Mouse (Mus musculus) cortical plate, adult 2 months (tissue): ENCODE data around the gene Sacs.

ENCODE experiments used
- CTCF ChIP-seq: fragments of 200-500 bp; IDR thresholded peaks from 2 replicates; pipeline ENCODE4 v1.5.1; 2011; ENCODE audit warnings: mild to moderate bottlenecking, control low read depth, low read length; ENCODE audit not compliant: insufficient read depth; ENCODE audit errors: extremely low read depth
- POLR2A ChIP-seq: fragments of 200-500 bp; IDR thresholded peaks from 2 replicates; pipeline ENCODE4 v1.6.1; 2011; ENCODE audit warnings: mild to moderate bottlenecking, low read length, control low read depth; ENCODE audit not compliant: insufficient read depth; ENCODE audit errors: extremely low read depth

DNA sequence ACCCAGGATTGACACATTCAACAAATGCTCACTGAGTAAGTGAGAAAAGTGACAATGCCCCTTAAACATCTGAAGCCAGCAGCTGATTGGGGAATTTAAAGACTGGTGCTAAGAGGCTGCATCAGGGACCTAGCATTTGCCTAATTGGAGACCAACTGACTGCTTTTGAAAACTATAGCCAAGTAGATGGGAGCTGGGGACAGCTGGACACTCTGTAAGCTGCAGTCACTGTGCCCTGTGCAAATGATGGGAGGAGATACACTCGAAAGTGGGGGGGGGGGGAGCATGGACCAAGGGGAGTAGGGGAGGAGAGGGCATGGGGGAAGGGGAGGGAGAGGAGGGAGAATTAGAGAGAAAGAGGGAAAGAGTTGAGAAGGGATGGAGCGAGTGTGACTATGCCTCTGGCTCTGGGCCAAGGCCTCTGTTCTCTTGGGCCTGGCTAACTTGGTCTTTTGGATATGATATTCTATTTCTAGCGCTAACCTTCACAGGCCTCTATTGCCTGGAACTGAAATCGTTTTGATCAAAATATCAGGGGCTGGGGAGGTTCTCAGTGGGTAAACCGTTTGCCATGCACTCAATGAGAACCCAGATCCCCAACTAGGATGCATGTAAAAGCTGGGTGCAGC lies 97.7 kb downstream of the Sacs start:
- no peak for TF ChIP-seq POLR2A
- no peak for TF ChIP-seq CTCF
